Mouse (Mus musculus): ENCODE measurements around the gene 9130023H24Rik. TPM values are rescaled to one million over a fixed set of nuclear protein-coding genes. Genes with fewer than 3 reads are reported as not detected.
A peak's percentile ranks its signal among the peaks of the same experiment; 100 is the strongest.

Gene 9130023H24Rik
- total RNA-seq, 2 experiments from 2014 or later: 2.9 to 4.2 TPM

DNA sequence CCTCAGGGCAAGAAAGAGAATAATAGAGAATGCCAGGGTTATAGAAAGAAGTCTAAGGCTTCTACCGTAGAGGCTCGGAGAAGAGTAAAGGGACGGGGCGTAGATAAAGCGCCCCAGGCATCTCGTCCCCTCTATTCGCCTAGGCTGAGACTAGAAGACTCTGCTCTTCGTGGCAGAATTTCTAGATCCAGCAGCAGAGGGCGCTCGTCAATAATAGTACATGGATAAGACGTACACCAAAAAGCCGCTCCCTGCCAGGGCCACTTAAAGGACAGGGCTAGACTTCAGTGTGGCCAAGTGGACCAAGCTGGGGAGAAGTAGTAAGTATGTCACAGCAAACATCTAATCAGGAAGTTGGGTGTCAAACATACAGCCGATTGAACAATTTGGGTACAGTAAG lies 9.6 kb upstream of the 9130023H24Rik start:
- DNase-seq: peak; percentile 86 to 92
- intact Hi-C loops (cut with DNase I): loop anchor here (1.0 to 5.0 kb wide), 4 partner anchors 50 to 460 kb away; partner anchors contain the start of genes BC017158 and Tial1

DNA sequence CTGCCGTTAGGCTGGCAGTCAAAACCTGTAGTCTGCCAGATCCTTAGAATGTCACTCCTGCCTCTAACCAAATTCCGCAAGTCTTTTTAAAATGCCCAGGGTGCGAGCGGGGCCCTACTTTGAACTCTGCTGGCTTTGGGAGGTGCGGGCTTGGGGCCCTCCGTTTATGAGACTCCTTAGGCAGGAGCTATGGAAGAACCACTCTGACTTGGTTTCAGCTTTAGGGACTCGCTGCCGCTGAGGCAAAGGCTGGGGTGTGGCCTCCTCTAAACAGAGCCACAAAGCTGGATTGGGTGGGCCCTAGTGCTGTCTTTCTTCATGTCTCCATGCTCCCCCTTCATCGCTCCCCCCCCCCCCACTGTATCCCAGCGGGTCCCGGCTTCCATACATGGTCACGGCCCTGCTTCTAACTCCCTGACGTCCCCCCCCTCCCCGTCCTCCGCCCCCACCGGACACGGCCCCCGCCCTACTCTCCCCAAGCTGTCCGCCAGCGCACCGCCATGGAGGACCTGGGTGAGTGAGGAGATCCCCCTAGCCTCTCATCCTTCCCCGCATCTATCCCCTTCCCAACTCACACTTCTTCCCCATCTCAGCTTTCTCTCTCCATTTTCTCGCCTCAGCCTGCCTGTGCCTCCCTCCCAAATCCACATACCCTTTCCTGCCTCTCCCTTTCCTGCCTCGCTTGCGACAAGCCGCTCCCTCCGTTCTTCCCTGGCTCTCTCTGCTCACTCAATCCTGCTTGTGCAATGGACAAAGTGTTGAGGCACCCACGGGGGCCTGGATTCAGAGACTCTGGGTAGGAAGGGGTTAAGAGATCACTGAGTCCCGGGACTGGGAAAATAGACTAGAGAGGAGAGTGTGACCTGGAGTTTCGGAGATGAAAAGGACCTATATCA lies 8.9 kb upstream of the 9130023H24Rik start, which contains the start of gene Tgfb1i1:
Gene Tgfb1i1 (plus strand): TSS at position 317 of the 896 bp plus-strand sequence.
- intact Hi-C loops (cut with DNase I): loop anchor here (1.0 to 5.0 kb wide), 4 partner anchors 51 to 461 kb away; partner anchors contain the start of genes BC017158 and Tial1
- DNase-seq: peak; percentile 63 to 71

DNA sequence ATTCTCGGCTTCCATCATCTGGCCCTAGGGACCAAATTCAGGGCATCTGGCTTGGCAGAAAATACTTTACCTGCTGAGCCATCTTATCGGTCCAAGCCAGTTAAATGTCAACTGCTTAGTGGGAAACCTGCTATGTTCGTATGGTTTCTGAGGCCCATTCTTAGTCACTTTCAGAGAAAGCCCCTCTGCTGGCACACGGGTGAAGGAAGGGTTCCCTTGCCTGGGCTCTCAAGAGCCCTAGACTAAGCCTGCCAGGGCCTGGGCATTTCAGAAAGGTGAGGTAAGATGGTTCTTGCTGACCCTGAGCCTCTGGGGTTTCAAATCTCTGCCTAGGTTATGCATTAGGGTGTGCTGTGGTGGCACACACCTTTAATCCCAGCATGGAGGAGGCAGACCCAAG lies 7.7 kb upstream of the 9130023H24Rik start:
- DNase-seq: no peak
- intact Hi-C loops (cut with DNase I): loop anchor here (5.0 kb wide), 3 partner anchors 52 to 462 kb away; partner anchors contain the start of genes BC017158 and Tial1

DNA sequence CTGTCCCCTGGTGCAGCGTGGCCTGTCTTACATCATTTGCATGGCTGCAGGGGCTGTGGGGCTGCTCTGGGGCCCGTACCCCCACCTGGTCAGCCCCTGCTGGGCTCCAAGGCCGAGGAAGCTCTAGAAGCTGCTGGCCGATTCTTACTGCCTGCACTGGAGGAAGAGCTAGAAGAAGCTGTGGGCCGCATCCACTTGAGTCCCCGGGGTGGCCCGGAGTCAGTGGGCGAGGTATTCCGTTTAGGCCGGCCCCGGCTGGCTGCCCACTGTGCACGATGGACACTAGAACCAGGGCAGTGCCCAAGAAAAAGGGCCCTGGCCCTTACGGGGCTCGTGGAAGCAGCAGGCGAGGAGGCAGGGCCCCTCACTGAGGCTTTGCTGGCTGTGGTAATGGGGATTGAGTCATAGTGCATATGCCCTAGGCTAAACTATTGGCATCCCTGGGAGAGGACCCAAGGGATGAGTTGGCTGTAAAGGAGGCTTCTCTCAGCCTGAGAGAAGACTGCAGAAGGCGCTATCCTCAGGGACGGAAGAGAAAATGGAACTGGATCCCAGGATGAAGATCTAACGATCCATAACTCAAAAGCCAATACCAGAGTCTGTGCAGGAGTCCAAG lies 6.7 kb upstream of the 9130023H24Rik start:
- no peak for DNase-seq
- intact Hi-C loops (cut with DNase I): loop anchor here (5.0 kb wide), 4 partner anchors 53 to 463 kb away; partner anchors contain the start of genes BC017158 and Tial1

DNA sequence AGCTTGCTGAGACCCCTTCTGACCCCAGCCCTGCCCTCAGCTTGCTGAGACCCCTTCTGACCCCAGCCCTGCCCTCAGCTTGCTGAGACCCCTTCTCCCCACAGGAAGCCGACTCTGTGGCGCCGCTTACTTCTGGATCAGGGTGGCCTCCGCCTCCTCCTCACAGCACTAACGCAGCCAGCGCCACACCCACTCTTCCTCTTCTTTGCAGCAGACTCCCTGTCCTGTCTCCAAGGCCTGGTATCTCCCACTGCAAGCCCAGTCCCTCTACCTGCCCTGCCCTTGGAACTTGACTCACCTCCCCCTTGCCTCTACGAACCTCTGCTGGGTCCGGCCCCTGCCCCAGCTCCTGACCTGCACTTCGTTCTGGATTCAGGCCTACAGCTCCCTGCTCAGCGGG lies 6.1 kb upstream of the 9130023H24Rik start:
- no peak for DNase-seq
- intact Hi-C loops (cut with DNase I): loop anchor here (5.0 kb wide), 1 partner anchor 448 kb away; no protein-coding TSS in a partner anchor

DNA sequence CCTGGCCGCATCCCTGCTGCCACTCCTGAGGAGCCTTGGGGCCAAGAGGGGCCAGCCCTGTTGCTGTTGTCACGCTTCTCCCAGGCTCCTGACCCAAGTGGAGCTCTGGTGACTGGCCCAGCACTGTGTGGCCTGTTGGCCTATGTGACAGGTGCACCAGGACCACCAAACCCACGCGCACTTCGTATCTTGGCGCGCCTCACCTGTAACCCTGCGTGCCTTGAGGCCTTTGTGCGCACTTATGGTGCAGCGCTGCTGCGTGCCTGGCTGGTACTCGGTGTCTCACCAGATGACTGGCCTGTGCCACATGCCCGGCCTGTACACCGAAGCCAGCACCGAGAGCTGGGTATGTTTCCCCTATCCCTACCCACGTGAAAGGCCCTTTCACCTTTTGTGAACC lies 4.5 kb upstream of the 9130023H24Rik start:
- DNase-seq: no peak
- intact Hi-C loops (cut with DNase I): loop anchor here (5.0 kb wide), 1 partner anchor 450 kb away; no protein-coding TSS in a partner anchor

DNA sequence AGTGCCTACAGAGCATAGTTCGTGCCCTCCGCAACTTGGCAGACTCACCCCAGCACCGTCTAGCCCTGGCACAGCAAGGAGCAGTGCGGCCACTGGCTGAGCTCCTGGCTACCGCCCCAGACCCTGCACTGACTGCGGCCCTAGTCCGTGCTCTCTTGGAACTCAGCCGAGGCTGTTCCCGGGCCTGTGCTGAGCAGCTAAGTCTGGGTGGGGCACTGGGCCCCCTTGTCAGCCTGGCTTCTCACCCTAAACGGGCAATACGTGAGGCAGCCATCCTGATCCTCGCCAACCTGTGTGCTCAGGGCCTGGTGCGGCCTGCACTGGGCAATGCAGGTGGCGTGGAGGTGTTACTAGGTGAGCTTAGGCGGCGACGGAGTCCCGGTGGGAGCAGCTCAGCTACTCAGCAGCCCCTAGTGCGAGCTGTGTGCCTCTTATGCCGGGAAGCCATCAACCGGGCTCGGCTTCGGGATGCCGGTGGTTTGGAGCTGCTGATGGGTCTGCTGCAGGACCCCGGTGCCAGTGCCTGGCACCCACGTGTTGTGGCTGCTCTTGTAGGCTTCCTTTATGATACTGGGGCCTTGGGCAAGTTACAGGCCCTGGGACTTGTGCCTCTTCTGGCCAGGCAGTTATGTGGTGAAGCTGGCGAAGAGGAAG lies 2.4 kb upstream of the 9130023H24Rik start:
- DNase-seq: no peak
- intact Hi-C loops (cut with DNase I): loop anchor here (5.0 kb wide), 1 partner anchor 452 kb away; no protein-coding TSS in a partner anchor

DNA sequence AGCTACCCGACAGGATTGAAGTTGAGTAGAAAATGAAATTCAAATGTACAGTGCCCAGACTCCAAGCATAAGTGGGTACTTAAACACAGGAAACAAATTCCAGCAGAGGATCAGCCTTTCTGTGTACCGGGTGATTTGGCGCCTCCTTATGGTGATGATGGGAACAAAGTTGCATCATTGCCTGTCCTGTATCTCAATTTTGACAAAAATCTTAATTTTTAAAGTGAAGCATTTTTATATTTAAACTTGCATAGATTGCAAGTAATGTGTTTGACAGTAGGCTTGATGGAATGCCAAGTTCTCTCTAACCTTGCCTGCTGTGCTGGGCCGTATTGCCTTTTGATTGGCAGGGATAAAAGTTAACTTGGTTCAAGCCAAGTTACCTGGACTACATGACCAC lies 1.2 kb upstream of the 9130023H24Rik start:
- no peak for DNase-seq
- intact Hi-C loops (cut with DNase I): no loop called here

DNA sequence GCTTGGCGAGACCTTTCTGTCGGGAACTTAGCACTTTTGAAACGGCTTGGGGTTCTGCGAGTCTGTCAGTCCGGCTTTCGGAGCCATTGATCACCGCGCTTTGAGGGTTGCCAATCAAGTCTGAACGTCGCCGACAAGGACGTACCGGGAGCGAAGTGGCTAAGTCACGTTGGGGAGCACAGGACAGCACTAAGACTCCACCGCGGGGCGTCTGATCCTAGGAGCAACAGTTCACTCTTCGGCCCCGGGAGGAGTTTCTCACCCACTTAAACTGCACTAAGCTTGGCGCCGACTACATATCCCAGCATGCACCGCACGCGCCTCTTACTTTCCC lies 271 bp downstream of the 9130023H24Rik start:
- DNase-seq: no peak
- intact Hi-C loops (cut with DNase I): loop anchor here (1.0 kb wide), 1 partner anchor 108 kb away; no protein-coding TSS in a partner anchor

DNA sequence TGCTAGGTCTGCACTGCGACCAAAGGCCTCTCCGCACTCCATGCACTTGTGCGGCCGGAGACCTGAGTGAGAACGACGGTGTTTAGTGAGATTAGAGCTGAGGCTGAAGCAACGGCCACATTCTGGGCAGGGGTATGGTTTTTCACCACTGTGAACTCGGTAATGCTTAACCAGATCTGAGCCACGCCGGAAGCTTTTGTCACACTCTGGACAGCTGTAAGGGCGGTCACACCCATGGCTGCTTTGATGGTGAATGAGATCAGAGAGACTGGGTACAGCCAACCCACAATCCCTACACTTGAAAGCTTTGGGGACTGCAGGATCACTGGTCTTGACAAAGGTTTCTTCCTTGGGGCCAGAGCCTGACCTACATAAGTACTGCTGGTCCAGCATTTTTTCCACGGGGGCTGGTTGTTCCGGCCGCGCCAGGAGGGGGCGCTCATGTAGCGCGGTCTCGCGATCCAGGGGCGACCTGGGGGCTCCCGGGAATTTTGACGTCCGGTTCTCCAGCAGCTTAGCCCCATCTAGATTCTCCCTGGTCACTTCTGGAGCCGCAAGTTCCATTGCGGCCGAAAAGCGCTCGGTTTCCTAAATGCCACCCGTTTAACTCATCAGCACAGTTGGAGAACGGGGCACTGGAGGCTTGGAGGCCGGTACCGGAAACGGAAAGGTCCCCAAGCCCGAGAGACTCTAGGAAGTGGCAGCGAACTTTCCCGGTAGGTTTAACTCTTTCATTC lies 807 bp downstream of the 9130023H24Rik start, which contains the start of gene Armc5:
Gene Armc5 (plus strand): TSS at position 487 of the 737 bp plus-strand sequence.
- peak; percentile 89 to 93 for DNase-seq
- intact Hi-C loops (cut with DNase I): loop anchor here (1.0 kb wide), 1 partner anchor 108 kb away; no protein-coding TSS in a partner anchor

DNA sequence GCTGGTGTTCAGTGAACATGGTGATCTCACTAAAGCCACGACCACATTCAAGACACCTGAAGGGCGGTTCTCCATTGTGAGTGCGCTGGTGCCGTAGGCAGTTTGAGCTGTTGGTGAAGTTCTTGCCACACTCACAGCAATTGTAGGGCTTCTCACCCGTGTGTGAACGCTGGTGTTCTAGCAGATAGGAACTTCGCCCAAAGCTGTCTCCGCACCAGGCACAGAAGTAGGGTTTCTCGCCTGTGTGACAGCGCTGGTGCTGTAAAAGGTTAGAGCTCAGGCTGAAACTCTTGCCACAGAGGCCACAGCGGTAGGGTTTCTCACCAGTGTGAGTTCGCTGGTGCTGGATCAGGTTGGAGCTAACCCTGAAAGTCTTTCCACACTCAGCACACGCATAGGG lies 1.4 kb downstream of the 9130023H24Rik start:
- intact Hi-C loops (cut with DNase I): no loop called here

DNA sequence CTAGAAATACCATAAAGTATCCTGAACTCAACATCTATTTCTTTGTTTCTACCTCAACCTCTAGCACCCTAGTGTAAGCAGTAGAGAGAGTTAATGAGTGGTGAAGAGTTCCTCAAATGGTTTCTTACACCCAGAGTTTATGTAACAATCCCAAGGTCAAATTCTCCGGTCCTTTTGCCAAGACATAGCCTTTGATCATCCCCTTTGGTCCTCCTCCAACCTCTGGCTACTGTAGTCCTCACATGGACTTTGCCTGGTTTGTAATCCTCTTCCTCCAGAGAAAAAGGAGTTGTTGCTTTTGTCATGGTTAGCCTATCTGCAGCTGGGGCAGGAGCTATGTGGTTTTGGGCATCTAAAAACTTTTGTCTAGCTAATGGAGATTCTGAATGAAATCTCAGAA lies 2.4 kb downstream of the 9130023H24Rik start:
- no peak for DNase-seq
- intact Hi-C loops (cut with DNase I): no loop called here

More for the DNA sequence above, 1.4 kb downstream of the 9130023H24Rik start:
- no peak for DNase-seq

DNA sequence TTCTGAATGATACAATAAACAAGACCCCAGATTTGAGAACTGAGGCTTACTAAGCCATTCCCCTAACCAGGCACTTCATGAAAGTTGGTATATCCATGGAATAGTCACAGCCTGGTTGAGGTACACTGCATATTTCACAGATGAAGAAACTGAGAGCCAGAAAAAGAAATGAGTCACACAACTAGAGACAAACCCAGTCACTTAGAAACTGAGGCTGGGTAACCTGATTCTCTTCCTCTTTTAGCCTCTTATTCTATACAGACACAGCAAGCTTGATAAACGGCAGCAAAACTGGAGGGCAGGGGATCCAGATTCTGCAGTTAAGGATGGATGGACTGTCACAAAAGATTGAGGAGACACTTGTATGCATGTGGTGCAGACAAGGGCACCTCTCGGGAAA lies 3.0 kb downstream of the 9130023H24Rik start:
- intact Hi-C loops (cut with DNase I): no loop called here
- DNase-seq: no peak

DNA sequence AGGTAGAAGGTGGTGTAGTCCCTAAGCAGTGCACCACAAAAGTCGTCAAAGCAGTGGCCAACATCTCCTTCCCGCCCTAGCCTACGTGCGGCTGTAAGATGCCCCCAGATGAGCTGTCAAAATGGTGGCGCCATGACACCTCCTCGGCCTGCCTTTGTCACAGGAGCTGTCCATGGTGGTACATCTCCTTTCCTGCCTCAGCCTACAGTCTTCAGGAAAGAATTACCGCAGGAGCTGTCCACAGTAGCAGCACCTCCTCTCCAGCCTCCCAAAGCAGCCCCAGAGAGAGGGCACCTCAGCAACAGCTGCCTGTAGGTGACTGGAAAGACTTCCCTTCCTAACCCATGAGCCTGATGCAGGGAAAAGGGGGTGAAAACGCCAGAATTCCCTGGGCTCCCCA lies 6.1 kb downstream of the 9130023H24Rik start:
- intact Hi-C loops (cut with DNase I): no loop called here
- no peak for DNase-seq

DNA sequence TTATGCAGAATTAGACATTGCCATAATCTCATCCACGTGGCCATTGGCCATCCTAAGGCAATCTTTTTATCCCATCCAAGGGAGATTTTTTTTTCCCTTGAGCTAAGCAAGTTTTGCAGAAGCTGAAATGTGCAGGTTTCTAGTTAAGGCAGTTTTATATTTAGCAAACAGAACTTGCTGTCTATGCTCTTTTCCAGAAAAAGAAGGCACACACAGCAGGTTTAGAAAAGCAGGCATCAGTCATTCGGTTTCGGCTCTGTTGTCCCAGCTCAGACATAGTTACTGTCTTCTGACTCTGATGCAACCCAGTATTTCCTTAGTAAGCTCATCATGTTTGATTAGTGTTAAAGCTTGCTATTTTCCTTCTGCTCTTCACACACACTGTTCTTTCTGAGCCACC lies 16.9 kb downstream of the 9130023H24Rik start:
- DNase-seq: no peak
- intact Hi-C loops (cut with DNase I): no loop called here

DNA sequence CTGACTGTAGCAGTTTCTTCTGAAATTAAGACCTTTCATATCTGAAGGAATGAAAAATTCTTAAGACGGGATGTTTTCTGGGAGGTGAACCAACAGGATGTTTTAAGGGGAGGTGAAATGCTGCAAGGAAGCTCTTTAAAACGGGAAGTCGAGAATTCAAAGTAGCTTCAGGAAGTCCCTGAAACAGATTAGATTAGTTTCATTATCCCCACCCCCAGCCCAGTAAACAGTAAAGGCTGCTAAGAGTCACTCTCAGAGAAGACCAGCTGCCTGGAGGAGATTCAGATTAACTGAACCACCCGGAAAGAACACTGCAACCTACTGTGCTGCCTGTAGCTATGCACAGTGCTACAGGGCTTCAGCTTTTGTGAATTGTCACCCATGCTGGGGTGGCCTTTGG lies 17.9 kb downstream of the 9130023H24Rik start:
- intact Hi-C loops (cut with DNase I): no loop called here
- no peak for DNase-seq

DNA sequence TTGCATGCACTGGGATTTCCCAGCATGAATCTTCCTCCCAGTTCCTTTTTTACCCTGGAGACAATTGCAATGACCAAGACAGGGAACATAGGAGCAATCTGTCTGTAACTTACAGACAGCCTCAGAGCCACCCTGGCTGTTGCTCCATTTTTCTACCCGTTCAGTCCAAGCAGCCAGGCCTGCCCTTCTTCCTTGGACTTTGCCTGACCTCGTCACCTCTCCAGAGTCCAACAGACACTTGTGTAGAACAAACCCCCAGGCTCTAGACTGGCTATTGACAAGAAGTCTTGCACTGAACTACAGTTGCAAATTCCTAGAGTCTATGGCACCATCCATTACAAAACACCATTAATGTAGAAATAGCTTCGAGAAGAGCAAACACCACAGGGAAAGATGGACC lies 28.0 kb downstream of the 9130023H24Rik start:
- intact Hi-C loops (cut with DNase I): loop anchor here (2.0 to 10.0 kb wide), 3 partner anchors 111 to 415 kb away; partner anchors contain the start of gene Pycard
- DNase-seq: no peak

DNA sequence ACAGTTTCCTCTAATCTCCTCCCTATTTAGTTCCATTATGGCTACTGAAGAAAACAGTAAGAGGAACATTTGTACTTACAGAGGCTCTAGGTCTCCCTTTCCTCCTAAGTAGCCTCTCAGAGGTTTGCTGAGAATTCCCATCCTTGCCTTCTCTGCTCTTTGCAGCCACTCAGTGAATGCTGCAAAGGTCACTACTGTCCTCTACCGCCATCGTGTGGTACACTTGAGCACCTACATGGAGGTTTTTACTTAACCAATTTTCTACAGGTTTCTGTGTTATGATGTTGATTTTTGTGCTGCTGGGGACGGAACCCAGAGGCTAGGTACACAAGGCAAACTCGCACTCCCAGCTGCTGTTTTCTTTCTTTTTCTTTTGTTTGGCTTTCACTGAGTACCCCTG lies 29.6 kb downstream of the 9130023H24Rik start:
- intact Hi-C loops (cut with DNase I): loop anchor here (2.0 to 10.0 kb wide), 3 partner anchors 109 to 413 kb away; partner anchors contain the start of gene Pycard
- DNase-seq: peak; percentile 47 to 52

DNA sequence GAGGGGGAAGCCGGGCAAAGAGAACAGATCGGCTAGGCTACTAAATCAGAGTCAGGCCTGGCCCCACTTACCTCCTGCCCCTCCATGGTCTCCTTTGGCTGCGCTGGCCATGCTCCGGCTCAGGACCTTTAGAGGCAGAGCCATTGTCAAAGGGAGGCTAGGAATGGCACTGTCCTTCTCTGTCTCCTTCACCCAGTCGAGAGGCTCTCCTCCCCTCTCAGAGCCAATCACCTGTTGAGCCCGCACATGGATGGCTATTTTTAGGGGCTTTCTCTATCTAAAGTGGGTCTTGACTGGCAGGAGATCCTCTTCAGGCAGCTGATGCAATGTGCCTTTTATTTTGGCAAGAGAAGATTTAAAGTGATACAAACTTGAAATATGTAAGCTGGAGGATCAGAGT lies 31.7 kb downstream of the 9130023H24Rik start, which contains the start of gene Cox6a2:
Gene Cox6a2 (minus strand): TSS at position 236 of the 400 bp plus-strand sequence.
- intact Hi-C loops (cut with DNase I): loop anchor here (5.0 to 10.0 kb wide), 2 partner anchors 214 to 411 kb away; partner anchors contain the start of gene Pycard
- DNase-seq: peak; percentile 45 to 50
